Mouse (Mus musculus) lung, adult 18-20 months (tissue): ENCODE measurements around the gene Sp7.

Experiments used
- DNase-seq, 2 experiments: peaks; one replicate each; pipeline ENCODE4 v3.0.0; 2022; ENCODE audit warnings: mixed read lengths in 2 of 2

Sp7 gene

DNA sequence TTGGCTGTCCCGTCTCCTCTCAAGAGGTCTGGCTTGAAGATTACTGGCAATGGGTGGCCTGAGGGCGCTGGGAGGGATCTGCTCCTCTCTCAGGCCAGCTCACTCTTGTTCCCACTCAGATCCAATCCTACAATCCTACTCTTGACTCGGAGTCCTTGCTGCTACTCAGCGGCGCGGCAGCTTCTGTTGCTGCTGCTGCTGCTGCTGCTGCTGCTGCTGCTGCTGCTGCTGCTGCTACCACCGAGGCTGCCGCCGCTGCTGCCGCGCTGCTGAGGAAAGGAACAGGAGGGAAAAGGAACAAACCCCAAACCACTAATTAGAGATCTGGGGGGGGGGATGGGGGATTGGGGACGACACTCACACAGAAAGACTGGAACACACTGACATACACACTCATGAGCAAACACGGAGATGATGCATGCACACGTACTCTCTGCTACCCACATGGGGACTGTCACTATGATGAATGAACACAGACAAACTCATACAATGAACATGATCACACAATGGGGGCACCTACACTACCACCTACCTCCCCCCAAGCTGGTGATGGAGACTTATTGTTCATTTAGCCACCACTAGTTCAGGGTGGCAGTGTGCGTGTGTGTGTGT is at the start of gene Sp7:
Gene Sp7, minus strand, starts transcription at position 450 of the 612 bp plus-strand sequence.
- DNase-seq, result no peak

DNA sequence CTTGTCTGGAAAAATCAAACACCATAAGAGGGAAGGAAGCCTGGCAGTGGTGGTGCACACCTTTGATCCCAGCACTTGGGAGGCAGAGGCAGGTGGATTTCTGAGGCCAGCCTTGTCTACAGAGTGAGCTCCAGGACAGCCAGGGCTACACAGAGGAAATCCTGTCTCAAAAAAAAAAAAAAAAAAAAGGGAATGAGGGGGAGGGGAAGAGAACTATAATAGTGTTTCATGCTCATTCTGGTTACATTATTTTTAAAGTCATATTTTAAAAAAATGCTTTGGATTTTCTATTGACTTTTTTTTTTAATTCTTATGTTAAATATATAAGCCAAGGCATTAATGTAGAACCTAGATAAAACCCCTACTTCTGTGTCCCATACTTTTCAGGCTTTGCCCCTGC is 46.7 kb upstream of the Sp7 start:
- no peak for DNase-seq

DNA sequence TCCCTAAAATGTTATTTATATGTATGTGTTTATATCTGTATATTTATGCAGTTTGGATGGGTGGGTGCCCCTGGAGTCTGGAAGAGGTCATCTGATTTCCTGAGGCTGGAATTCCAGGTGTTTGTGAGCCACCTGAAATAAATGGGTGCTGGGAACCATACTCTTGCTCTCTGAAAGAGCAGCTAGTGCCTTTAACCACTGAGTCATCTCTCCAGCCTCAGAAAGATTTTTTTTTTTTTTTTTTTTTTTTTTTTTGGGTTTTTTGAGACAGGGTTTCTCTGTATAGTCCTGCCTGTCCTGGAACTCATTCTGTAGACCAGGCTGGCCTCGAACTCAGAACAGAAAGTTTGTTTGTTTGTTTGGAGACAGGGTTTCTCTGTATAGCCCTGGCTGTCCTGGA is 44.1 kb upstream of the Sp7 start:
- no peak for DNase-seq

DNA sequence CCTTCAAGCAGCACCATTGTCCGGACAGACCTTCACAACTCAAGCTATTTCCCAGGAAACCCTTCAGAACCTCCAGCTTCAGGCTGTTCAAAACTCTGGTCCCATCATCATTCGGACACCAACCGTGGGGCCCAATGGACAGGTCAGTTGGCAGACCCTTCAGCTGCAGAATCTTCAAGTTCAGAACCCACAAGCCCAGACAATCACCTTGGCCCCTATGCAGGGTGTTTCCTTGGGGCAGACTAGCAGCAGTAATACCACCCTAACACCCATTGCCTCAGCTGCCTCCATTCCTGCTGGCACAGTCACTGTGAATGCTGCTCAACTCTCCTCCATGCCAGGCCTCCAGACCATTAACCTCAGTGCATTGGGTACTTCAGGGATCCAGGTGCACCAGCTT is 42.3 kb upstream of the Sp7 start:
- no peak for DNase-seq

DNA sequence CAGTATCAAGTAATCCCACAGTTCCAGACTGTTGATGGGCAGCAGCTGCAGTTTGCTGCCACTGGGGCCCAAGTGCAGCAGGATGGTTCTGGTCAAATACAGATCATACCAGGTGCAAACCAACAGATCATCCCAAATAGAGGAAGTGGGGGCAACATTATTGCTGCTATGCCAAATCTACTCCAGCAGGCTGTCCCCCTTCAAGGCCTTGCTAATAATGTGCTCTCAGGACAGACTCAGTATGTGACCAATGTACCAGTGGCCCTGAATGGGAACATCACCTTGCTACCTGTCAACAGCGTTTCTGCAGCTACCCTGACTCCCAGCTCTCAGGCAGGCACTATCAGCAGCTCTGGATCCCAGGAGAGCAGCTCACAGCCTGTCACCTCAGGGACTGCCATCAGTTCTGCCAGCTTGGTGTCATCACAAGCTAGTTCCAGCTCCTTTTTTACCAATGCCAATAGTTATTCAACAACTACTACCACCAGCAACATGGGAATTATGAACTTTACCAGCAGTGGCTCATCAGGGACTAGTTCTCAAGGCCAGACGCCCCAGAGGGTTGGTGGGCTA is 41.7 kb upstream of the Sp7 start:
- DNase-seq, result no peak

DNA sequence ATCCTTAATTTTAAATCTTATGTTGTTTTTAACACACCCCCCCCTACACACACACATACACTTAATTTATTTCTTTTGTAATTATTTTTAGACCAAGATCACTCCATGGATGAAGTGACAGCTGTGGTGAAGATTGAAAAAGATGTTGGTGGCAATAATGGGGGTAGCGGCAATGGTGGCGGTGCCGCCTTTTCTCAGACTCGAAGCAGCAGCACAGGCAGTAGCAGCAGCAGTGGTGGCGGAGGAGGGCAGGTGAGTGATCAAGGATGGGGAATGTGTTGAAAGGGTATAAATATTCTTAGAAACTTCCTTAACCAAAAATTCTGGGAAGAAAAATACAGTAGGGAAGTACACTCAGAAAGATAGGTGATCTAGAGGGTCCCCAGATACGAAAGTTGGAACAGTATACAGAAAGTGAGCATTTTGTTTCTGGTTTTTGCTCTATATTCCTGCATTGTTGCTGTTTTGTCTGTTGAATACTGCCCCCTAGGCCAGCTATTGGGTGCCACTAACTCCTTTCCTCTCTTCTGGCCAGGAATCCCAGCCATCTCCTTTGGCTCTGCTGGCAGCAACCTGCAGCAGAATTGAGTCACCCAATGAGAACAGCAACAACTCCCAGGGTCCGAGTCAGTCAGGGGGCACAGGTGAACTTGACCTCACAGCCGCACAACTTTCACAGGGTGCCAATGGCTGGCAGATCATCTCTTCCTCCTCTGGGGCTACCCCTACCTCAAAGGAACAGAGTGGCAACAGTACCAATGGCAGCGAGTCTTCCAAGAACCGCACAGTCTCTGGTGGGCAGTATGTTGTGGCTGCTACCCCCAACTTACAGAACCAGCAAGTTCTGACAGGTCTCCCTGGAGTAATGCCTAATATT is 40.9 kb upstream of the Sp7 start:
- DNase-seq, result no peak

DNA sequence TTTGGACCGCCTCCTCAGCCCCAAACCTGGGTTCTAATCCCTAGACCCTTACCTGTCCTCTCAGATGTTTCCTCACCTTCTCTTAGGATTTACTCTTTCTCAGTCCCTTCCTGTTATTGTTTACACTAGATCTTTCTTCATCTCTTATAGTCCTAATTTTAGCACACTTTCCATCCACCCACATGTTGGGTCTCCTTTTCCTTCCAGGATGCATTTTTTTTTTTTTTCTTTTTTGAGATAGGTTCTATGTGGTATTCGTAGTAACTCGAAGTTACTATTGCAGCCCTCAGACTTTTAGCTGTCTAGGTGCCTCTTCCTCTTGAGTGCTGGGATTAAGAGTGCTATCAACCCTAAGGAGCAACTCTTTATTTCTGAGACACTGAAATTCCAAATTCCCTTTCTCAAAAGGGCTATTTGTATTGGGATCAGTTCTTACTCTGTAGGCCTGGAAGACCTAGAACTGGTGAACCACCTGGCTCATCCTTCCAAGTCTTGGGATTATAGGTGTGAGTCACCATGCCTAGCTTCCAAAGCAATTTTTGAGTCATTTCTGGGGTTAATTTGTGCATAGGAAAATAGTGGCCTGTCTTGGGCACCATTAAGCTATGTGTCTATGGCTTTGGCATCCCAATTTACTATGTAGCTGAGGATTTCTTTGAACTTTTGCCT is 40.1 kb upstream of the Sp7 start:
- DNase-seq, result no peak

DNA sequence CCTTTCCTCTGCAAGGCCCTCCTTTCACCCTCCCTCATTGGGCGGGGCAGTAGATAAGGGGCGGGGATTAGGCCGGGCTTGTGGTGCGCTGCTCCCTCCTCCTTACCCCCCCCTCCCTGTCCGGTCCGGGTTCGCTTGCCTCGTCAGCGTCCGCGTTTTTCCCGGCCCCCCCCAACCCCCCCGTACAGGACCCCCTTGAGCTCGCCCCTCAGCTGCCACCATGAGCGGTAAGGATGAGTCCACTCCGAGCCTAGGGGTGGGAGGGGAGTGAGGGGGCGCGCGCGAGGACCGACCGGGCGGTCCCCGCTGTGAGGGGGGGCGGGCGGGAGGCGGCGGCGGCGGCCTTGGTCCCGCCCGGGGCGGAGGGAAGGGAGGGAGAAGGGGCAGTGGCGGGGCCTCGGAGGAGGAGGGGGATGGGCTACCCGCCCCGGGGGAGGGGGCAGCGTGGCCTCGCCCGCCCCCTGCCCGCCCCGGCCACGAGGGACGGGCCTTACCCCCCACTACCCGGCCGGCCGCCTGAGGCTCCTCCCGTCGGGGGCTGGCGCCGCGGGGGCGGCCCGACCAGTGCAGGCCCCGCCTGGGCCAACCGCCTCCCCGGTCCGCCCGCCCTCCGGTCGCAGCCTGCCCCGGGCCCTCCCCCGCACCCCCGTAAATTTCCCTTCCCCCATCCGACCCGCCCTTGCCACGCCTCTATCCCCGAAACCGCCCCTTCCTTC is 39.4 kb upstream of the Sp7 start:
- DNase-seq, result peak; percentile 88 to 92

DNA sequence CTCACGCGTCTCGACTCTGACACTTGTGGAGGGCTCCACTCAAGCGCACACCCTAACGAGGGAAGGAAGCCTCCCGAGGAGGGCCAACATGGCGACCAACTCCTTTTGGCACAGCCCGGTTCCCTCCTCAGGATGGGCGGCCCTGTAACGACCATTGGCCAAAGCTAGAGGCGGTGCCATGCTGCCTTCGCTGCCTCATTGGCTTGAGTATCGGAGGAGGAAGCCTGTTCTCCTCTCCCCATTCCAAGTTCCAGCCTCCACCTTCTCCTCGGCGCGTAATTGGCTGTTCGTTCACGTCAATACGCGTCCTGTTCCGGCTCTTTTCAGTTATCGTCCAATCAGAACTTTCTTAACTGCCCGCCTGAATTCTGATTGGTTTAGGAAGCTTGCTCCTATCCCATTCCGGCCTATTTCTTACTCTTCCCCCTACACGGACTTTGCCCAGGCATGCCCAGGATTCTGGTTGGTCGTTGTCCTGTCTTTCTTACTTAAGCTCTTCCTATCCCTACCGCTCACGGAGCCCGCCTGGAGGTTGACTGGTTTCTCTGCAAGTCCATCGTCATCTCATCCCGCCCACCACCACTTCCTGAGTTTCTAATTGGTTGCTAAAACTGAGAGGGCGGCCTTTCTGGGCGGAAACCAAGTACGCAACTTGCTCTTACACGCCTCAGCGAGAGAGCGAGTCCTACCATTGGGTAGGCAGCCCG is 38.7 kb upstream of the Sp7 start, which contains the start of gene Sp1:
Gene Sp1, plus strand, starts transcription at position 655 of the 707 bp plus-strand sequence.
- peak; percentile 100 for DNase-seq

DNA sequence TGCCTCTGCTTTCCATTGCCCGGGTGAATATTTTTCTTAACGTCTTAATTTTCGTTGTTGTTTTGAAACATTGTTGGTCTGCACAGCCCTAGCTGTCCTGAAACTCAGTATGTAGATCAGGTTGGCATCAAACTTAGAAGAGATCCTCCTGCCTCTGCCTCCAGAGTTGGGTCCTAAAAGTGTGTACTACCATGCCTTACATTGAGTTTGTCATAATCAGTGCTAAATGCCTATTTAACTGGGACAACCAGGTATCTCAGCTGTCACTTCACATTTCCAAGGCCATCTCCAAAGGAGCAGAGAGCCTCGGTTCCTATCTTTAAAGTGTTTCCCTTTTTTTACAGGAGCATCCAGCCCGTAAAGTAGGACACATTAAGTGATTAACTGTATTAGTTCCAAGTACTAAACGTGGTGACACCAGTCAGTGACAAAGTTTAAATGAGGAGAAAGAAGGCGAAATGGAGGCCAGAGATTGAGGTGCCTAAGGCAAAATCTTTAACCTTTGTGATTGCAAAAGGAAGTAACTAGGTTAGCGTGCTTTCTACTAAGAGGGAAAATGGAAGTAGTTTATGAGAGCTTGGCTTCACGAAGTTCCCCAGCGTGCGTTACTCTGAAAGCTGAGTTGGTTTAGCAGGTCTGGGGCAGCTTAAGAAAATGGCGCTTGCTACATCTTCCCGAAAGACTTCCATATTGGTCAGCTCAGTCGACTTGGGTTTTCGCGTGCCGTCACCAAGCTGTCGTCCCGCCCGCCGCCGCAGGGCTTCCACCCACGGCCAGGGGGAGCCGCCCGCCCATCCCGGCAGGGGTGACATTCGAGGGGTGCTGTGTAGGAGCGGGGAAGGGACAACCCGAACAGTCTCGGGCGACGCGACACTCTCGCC is 37.9 kb upstream of the Sp7 start:
- DNase-seq, result no peak

DNA sequence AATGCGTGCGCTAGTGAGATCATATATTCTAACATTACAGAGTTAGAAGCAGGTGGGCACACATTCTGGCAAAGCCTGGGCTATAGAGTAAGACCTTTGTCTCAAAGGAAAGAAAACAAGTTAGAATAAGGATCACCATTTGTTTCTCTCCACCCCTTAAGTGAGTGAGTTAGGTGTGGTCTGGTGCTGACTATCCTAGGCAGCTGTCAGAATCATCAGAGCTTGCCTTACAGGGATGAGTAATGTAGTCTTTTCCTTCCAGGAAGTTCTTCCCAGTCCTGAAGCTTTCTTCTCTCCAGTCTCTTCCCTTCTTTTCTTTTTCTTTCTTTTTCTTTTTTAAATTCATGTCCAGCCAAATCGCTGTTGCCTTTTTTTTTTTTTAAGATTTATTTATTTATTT is 35.2 kb upstream of the Sp7 start:
- no peak for DNase-seq

DNA sequence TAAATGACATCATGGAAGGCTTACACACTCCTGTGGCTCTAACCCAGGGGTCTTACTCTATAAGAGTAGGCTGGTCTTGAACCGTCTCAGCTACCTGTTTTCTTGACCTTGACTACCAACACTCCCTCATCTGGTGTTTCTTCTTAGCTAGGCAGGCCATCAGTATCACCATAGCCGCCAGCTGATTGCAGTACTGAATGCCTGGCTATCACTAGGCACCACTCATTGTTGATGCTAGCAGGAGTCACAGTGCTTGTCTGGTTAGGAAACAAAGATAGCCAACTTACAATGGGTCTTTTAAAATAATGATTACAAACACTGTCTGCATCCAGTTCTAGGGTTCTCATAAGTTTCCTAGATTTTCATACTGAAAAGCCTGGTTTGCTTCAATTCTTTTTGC is 34.3 kb upstream of the Sp7 start:
- no peak for DNase-seq

DNA sequence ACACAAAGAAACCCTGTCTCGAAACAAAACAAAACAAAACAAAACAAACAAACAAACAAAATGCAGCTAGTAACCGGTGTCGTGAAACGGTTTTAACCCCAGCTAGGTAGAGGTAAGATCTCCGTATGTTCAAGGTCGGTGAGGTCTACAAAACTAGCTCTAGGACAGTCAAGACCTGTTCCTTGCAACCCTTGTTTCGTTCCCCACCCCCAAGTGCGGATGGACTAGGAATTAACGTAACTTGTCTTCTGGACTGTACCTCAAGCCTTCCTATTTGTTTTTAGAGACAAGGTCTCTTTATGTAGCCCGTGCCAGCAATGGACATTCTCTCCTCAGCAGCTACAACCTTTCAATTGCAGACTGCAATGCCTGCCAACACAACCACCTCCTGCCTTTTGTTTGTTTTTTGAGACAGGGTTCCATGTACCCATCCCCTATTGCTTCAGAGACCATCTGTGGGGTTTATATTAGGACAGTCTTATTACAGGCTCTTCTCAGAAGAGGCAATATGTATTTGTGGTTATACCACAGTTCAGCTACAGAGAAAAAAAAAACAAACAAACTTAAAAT is 33.6 kb upstream of the Sp7 start:
- no peak for DNase-seq

DNA sequence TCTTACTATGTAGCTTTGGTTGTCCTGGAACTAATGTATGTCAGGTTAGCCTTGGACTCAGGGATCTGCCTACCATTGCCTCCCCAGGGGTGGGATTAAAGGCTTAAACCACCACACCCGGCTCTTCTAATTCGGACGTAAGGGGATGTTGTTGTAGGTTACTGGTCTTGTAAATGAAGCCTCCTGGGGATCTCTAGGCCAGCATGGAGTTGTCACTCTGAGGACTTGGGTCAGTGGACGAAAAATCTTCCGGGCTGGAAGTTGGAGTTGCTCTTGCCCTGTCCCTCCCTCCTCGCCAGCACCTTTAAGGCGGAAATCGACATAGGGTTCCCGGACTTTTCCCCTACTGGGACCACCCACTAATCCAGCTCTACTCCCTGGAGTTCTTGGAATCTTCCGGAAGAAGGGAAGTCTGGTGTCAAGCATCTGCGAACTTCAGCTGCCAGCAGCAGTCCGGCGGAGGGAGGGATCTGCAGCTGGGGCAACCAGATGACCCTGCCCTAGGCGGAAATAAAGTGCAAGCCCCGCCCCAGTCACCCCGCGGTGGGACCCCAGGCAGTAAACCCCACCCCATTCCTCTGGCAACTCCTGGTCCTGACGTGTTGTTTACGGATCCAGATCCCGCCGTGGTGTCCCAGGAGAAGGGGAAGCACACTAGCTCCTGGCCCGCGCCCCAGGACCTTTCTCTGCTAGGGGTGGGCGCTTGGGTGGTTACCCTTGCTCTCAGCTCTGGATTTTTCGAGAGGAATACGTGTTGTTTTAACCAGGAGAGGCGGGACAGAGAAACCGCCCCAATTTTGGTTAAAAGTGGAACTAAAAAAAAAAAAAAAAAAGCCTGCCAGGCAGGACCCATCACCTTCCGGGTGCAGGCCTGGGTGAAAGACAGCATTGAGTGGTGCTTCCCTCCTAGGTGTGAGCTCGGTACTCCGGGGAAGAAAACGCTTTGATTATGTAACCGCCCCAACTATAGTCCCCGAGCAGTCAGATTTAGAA is 32.5 kb upstream of the Sp7 start:
- peak; percentile 97 to 98 for DNase-seq

DNA sequence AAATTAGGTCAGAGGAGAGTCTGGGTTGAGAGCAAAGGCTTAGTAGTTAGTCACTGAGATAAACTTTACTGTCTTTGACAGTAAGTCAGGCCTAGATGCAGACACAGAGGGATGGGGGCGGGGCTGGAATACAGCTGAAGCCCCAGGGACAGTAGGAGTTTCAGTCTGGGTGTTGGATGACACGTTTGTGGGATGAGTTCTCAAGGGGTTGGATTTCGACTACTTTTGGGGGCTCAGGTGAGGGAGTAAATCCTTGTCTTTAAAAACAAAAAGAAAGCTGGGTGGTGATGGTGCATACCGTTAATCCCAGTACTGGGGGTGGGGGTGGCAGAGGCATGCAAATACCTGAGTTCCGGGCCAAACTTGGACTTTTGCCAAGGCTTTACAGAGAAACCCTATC is 31.6 kb upstream of the Sp7 start:
- no peak for DNase-seq

DNA sequence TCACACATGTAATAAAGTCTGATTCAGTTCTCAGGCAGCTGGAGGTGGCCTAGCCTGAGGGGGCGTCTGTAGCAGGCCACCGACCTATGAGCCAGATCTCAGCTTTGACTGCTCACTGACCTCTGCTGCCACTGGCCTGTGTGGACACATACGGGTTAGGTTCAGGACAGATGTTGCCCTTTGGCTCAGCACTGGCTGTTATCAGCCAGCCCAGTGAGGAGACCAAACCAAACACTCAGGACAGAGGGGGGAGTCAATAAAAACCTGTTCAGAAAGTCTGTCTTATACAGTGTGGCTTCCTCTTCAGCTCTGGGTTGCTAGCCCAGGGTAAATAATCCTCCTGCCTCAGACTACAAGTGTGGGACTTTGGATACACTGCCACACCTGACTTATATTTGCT is 28.1 kb upstream of the Sp7 start:
- no peak for DNase-seq

DNA sequence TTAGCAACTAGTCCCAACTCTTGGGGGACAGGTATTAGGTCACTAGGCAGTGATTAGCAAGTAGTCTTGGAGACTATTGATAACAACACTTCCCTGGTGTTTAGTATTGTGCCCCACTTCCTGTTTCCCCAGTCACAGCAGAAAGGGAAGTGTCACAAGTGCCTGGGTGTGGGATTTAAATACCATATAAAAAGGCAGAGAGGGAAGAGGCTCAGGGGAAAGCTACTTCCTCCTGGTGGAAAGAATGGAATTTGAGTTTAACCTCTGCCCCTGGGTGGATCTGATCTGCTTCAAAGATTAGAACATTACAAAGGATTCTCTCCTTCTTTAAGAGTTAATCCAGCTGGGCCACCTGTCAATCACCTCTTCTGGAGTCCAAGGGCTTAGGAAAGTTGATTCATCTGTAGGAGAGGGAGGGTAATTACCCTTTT is 26.6 kb upstream of the Sp7 start:
- DNase-seq, result peak in 1 of 2 experiments; percentile 48

DNA sequence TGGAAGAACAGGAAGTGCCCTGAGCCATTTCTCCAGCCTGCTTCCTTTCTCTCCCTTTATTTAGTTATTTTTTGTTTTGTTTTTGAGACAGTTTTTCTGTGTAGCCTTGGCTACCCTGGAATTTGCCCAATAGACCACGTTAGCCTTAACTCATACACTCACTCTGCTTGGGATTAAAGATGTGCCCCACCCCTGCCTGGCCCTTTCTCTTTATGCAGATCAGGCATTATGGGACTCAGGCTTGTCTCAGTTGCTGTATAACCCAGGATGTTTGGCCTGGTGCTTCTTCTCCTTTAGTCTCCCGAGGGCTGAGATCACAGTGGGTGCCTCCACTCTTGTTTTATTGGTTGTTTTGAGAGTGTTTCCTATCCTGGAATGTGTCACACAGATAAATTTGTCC is 25.5 kb upstream of the Sp7 start:
- DNase-seq, result no peak

DNA sequence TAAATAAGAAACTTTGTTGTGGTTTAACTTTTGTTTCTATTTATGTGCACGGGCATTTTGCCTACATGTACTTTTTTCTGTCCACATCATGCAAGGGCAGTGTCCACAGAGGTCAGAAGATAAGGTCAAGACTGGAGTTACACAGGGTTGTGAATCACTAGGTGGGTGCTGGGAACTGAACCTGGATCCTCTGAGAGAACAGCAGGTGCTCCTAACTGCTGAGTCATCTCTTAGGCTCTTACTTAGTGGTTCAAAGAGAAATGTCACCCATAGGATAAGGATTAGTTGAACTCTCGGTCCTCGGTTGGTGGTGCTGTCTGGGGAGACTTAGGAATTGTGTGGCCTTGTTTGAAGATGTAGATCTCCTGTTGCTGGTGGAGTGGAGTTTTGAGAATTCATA is 22.0 kb upstream of the Sp7 start:
- no peak for DNase-seq
